Mouse (Mus musculus): ENCODE measurements at regions not wholly inside any gene's neighbourhood (a gene's known extent, or its start where the extent isn't known, plus 50 kb on each side); places are given as distances from the start of the nearest gene placed in this dataset.

DNA sequence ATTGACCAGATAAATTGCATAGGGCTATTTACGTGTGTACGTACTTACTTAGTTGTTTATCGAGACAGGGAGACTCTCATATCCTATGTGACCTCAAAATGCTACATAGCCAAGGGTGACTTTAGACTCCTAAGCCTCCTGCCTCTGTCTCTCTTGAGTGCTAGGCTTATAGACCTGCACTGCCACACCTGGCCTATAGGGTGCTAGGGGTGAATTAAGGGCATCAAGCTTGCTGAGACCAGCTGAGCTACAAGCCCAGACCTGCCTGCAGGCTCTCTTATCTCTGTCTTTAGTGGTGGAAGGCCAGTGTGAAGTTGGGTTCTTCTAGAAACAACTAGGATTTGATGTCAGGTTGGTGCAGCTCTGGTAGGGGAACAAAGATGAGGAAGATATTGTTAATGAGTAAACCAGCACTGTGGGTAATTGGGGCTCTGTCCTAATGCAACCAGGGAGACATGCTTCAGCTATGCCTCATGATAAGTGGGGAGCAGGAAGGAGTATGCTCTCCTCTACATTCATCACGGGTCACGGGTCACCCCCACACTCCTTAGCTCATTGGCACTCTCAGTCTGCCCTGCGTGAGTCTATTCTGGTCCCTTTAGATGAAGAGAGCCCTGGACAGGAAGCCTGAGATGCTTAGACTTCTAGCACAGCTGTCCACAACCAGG is 387.8 kb downstream of the Med13l start:
- Histone ChIP-seq H3K27me3 (0 out of 2 replicates have a peak, but pooled peaks cover 3% of the 10 kb centered on the region), H3K4me3 (no peak overlapping the region), H3K4me1 (peaks cover 8% of the 10 kb centered on the region), H3K36me3 (no peaks in the 10 kb centered on the region), H3K9ac (no peak overlapping the region), H3K9me3 (replicated peaks) (no peaks in the 10 kb centered on the region), H3K4me2 (replicated peaks) (no peak overlapping the region), H3K27ac (no peak overlapping the region)
- WGBS: 87% methylated on average over 6 of the region's 6 CpGs
- ATAC-seq (ENCODE audit: low FRiP score): no peak

- no peaks in the 10 kb centered on the region for H3K36me3 ChIP-seq
- no peak for ATAC-seq (ENCODE audit: low FRiP score)
- no peak overlapping the region for H3K27ac ChIP-seq
- H3K4me1 ChIP-seq: peaks cover 5% of the 10 kb centered on the region
- no peak overlapping the region for H3K4me3 ChIP-seq
- 54% methylated on average over 7 of the region's 7 CpGs for WGBS
- no peak overlapping the region for H3K4me2 ChIP-seq (replicated peaks)
- no peak overlapping the region for H3K9ac ChIP-seq
- H3K9me3 ChIP-seq (replicated peaks): no peaks in the 10 kb centered on the region
- no peaks in the 10 kb centered on the region for H3K27me3 ChIP-seq
Observed at GRCm38 (mm10) chr5:118951067-118951466, 390.6 kb downstream of the Med13l start.

- H3K27me3 ChIP-seq: no peaks in the 10 kb centered on the region
- peaks cover 5% of the 10 kb centered on the region; the same call in 1 of the 2 replicates for H3K4me1 ChIP-seq
- no peak overlapping the region for H3K27ac ChIP-seq
- H3K36me3 ChIP-seq: no peaks in the 10 kb centered on the region
- H3K4me2 ChIP-seq (replicated peaks): no peak overlapping the region
- 76% methylated on average over 21 of the region's 21 CpGs for WGBS
- H3K4me3 ChIP-seq: no peak overlapping the region
- H3K9me3 ChIP-seq (replicated peaks): no peaks in the 10 kb centered on the region
- no peak overlapping the region for H3K9ac ChIP-seq
- ATAC-seq (ENCODE audit: low FRiP score): no peak
Observed at GRCm38 (mm10) chr5:118960521-118961001, 400.1 kb downstream of the Med13l start.

GRCm38 (mm10) chr5:118961091-118961490 is 400.6 kb downstream of the Med13l start:
- H3K4me2 ChIP-seq (replicated peaks): no peak overlapping the region
- H3K27me3 ChIP-seq: no peaks in the 10 kb centered on the region
- no peak for ATAC-seq (ENCODE audit: low FRiP score)
- 82% methylated on average over 11 of the region's 11 CpGs for WGBS
- no peaks in the 10 kb centered on the region for H3K9me3 ChIP-seq (replicated peaks)
- peaks cover 5% of the 10 kb centered on the region; the same call in 1 of the 2 replicates for H3K4me1 ChIP-seq
- no peak overlapping the region for H3K4me3 ChIP-seq
- no peak overlapping the region for H3K27ac ChIP-seq
- H3K36me3 ChIP-seq: no peaks in the 10 kb centered on the region
- no peak overlapping the region for H3K9ac ChIP-seq

DNA sequence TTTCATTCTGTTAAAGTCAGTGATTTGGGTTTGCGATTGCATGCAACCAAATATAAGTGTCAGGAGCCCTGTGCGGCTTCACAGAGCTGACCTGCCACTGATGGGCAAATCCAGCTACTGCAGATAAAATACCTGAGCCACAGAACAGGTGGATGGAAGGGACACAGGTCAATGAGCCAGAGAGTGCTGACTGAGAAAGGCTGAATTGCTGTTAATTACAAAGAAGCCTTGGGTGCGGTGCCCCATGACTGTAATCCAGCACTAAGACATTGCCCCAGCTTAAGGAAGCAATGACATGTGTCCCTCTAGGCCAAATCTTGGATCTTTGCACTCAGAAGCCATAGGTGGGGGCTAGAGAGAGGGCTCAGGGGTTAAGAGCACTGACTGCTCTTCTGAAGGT is 401.7 kb downstream of the Med13l start:
- Histone ChIP-seq H3K9me3 (replicated peaks) (no peaks in the 10 kb centered on the region), H3K27ac (no peak overlapping the region), H3K4me3 (no peak overlapping the region), H3K4me2 (replicated peaks) (no peak overlapping the region), H3K27me3 (no peaks in the 10 kb centered on the region), H3K4me1 (no peaks in the 10 kb centered on the region), H3K9ac (no peak overlapping the region), H3K36me3 (no peaks in the 10 kb centered on the region)
- no peak for ATAC-seq (ENCODE audit: low FRiP score)
- WGBS: 87% methylated on average over 3 of the region's 3 CpGs

- WGBS: 85% methylated on average over 3 of the region's 3 CpGs
- no peak overlapping the region for H3K9ac ChIP-seq
- H3K4me1 ChIP-seq: peaks cover 4% of the 10 kb centered on the region; the same call in 1 of the 2 replicates
- no peaks in the 10 kb centered on the region for H3K27me3 ChIP-seq
- no peaks in the 10 kb centered on the region for H3K9me3 ChIP-seq (replicated peaks)
- H3K36me3 ChIP-seq: no peaks in the 10 kb centered on the region
- H3K4me3 ChIP-seq: no peak overlapping the region
- H3K4me2 ChIP-seq (replicated peaks): no peak overlapping the region
- H3K27ac ChIP-seq: no peak overlapping the region
- ATAC-seq (ENCODE audit: low FRiP score): no peak
Observed at GRCm38 (mm10) chr5:118963001-118963400, 402.5 kb downstream of the Med13l start.

GRCm38 (mm10) chr5:118966901-118967300 is 406.4 kb downstream of the Med13l start:
- no peak overlapping the region for H3K27ac ChIP-seq
- ATAC-seq (ENCODE audit: low FRiP score): no peak

DNA sequence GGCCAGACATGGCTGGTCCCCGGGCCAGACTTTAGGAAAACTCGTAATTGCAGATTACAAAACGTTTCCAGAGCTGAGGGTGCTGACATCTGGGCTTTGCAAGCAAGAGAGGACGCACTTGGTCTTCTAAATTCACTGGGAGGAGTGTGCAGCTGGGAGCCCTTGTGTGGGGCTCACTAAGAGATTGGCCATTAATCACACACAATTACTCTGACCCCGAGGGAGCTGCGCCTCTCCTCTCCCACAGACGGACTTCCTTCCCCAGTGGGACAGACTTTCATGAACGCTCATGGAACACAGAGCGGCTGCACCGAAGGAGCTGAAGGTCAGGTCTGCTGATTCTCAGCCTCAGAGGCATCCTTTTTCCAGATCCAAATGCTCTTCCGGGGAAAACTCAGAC is 407.2 kb downstream of the Med13l start:
- H3K27me3 ChIP-seq: no peaks in the 10 kb centered on the region
- no peak overlapping the region for H3K4me3 ChIP-seq
- no peak overlapping the region for H3K27ac ChIP-seq
- no peak overlapping the region for H3K9ac ChIP-seq
- no peak overlapping the region for H3K4me2 ChIP-seq (replicated peaks)
- H3K4me1 ChIP-seq: peaks cover 4% of the 10 kb centered on the region; the same call in 1 of the 2 replicates
- no peaks in the 10 kb centered on the region for H3K9me3 ChIP-seq (replicated peaks)
- no peaks in the 10 kb centered on the region for H3K36me3 ChIP-seq
- 72% methylated on average over 11 of the region's 11 CpGs for WGBS
- ATAC-seq (ENCODE audit: low FRiP score): no peak

More at GRCm38 (mm10) chr5:118966901-118967300, 406.4 kb downstream of the Med13l start:
- no peak overlapping the region for H3K4me3 ChIP-seq
- no peak overlapping the region for H3K4me2 ChIP-seq (replicated peaks)
- H3K36me3 ChIP-seq: no peaks in the 10 kb centered on the region
- 63% methylated on average over 6 of the region's 6 CpGs for WGBS
- no peaks in the 10 kb centered on the region for H3K27me3 ChIP-seq
- H3K9ac ChIP-seq: no peak overlapping the region
- peaks cover 4% of the 10 kb centered on the region; the same call in 1 of the 2 replicates for H3K4me1 ChIP-seq
- no peaks in the 10 kb centered on the region for H3K9me3 ChIP-seq (replicated peaks)

DNA sequence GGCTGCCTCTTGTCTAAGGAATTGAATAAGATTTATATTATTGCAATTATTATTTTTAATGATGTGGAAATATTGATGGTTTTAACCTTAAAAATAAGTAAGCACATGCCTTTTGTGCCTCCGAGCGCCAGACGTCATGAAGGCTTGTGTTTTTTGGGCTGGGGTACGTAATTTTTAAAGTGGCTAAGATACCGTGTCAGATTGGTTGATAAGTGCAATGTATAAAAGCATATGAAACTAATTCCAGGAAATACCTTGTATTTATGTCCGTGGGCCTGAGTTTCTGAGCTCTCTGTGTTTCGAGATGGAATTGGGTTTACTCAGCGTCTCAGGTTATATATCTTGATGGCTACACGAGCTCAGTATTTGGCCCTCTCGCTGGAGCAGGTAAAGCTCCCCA is 414.7 kb downstream of the Med13l start:
- Histone ChIP-seq H3K27me3 (no peaks in the 10 kb centered on the region), H3K9ac (no peak overlapping the region), H3K9me3 (replicated peaks) (no peaks in the 10 kb centered on the region), H3K36me3 (no peaks in the 10 kb centered on the region), H3K27ac (no peak overlapping the region), H3K4me2 (replicated peaks) (no peak overlapping the region), H3K4me3 (no peak overlapping the region), H3K4me1 (no peaks in the 10 kb centered on the region)
- 88% methylated on average over 10 of the region's 10 CpGs for WGBS
- ATAC-seq (ENCODE audit: low FRiP score): no peak

- 84% methylated on average over 11 of the region's 11 CpGs for WGBS
Observed at GRCm38 (mm10) chr5:118978921-118979630, 418.6 kb downstream of the Med13l start.

DNA sequence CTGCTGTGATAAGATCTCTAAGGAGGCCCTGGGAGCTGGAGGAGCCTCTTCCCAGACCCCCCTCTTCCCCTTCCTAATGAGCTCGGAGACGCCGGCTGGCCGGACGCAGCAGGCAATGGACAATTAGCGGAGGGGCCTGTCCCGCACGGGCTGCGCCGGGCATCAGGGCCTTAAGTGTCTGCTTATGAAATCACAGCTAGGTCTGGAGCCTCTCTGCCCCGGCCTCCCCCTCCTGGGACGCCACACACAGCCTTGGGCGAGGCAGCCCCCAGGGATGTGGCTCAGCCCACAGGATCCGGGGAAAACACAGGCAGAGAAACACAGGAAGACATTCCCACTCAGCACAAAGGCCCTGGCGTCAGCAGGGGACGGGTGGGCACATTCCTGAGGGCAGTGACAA is 420.6 kb downstream of the Med13l start:
- peaks cover 5% of the 10 kb centered on the region for H3K4me1 ChIP-seq
- ATAC-seq (ENCODE audit: low FRiP score): peak; percentile 29; the same call in 1 of the 2 replicates
- H3K36me3 ChIP-seq: no peaks in the 10 kb centered on the region
- H3K9me3 ChIP-seq (replicated peaks): no peaks in the 10 kb centered on the region
- 42% methylated on average over 16 of the region's 16 CpGs for WGBS
- H3K4me3 ChIP-seq: no peak overlapping the region
- H3K4me2 ChIP-seq (replicated peaks): no peak overlapping the region
- no peak overlapping the region for H3K27ac ChIP-seq
- H3K27me3 ChIP-seq: peaks cover 4% of the 10 kb centered on the region; the same call in 1 of the 2 replicates
- H3K9ac ChIP-seq: no peak overlapping the region

More at GRCm38 (mm10) chr5:118978921-118979630, 418.6 kb downstream of the Med13l start:
- Histone ChIP-seq H3K4me1 (peaks cover 5% of the 10 kb centered on the region), H3K4me2 (replicated peaks) (no peak overlapping the region), H3K27me3 (no peaks in the 10 kb centered on the region), H3K9ac (no peak overlapping the region), H3K9me3 (replicated peaks) (no peaks in the 10 kb centered on the region), H3K4me3 (no peak overlapping the region), H3K27ac (no peak overlapping the region), H3K36me3 (no peaks in the 10 kb centered on the region)
- ATAC-seq (ENCODE audit: low FRiP score): no peak

- peaks cover 5% of the 10 kb centered on the region for H3K4me1 ChIP-seq
- ATAC-seq (ENCODE audit: low FRiP score): no peak
- WGBS: 83% methylated on average over 3 of the region's 3 CpGs
- H3K4me3 ChIP-seq: no peak overlapping the region
- no peaks in the 10 kb centered on the region for H3K36me3 ChIP-seq
- H3K27ac ChIP-seq: no peak overlapping the region
- H3K9me3 ChIP-seq (replicated peaks): no peaks in the 10 kb centered on the region
- no peak overlapping the region for H3K4me2 ChIP-seq (replicated peaks)
- peaks cover 9% of the 10 kb centered on the region; the same call in 1 of the 2 replicates for H3K27me3 ChIP-seq
- no peak overlapping the region for H3K9ac ChIP-seq
Observed at GRCm38 (mm10) chr5:118984251-118984650, 423.8 kb downstream of the Med13l start.
